Mouse (Mus musculus) small intestine, adult 2 months (tissue): ENCODE results near the gene Gucd1. TPM values are rescaled to one million over a fixed set of nuclear protein-coding genes. Genes with fewer than 3 reads are reported as not detected.
"Not testable (repeated sequence)": the region's sequence is repeated elsewhere in the genome, so short reads cannot be mapped to it uniquely, and the experiment has no call there.

Experiments used
- H3K27ac ChIP-seq: fragments of 200-500 bp; 2 replicates; pipeline ENCODE4 v1.5.1; 2012; ENCODE audit warnings: low read depth, low read length, control low read depth, inconsistent platforms; ENCODE audit not compliant: insufficient read depth
- H3K27me3 ChIP-seq: fragments of 200-500 bp; 2 replicates; pipeline ENCODE4 v1.6.1; 2012; ENCODE audit warnings: mild to moderate bottlenecking, moderate library complexity, low read length, inconsistent platforms; ENCODE audit not compliant: control insufficient read depth, insufficient read depth
- H3K36me3 ChIP-seq: fragments of 200-500 bp; 2 replicates; pipeline ENCODE4 v1.6.1; 2012; ENCODE audit warnings: mild to moderate bottlenecking, low read length, control low read depth, inconsistent platforms; ENCODE audit not compliant: control insufficient read depth, insufficient read depth
- H3K4me1 ChIP-seq: fragments of 200-500 bp; 2 replicates; pipeline ENCODE4 v1.6.1; 2012; ENCODE audit warnings: low read length, inconsistent platforms, mixed read lengths; ENCODE audit not compliant: control insufficient read depth, insufficient read depth, insufficient read length
- H3K4me3 ChIP-seq: fragments of 200-500 bp; 2 replicates; pipeline ENCODE4 v1.5.1; 2012; ENCODE audit warnings: low read depth, mild to moderate bottlenecking, control low read depth, inconsistent platforms, low read length, moderate library complexity
- CTCF ChIP-seq: fragments of 200-500 bp; IDR thresholded peaks from 2 replicates; pipeline ENCODE4 v1.5.1; 2012; ENCODE audit warnings: low read depth, mild to moderate bottlenecking, control low read depth, inconsistent platforms, low read length, moderate library complexity, mixed read lengths; ENCODE audit not compliant: insufficient replicate concordance, insufficient read length; ENCODE audit errors: extremely low read depth
- POLR2A ChIP-seq: fragments of 200-500 bp; IDR thresholded peaks from 2 replicates; pipeline ENCODE4 v1.6.1; 2012; ENCODE audit warnings: low read depth, mild to moderate bottlenecking, control low read depth, inconsistent platforms, low read length, moderate library complexity
- WGBS: fragments of 180-500 bp; shearing (Covaris S2); methylation state at CpG from one replicate; pipeline ENCODE4 v1.1.7; 2018; 5-methylcytosine and 5-hydroxymethylcytosine counted together
- polyA plus RNA-seq: library from polyadenylated mRNA; depleted of rRNA; stranded (reverse); fragments of >200 nt; gene quantifications from 2 replicates; pipeline ENCODE4 v1.2.3, GENCODE M21; 2012

The Gucd1 gene
- polyA plus RNA-seq, 1 experiment: 261 TPM

GRCm38 (mm10) chr10:75536123-75536522 is 18.4 kb upstream of the Gucd1 start:
- no peak overlapping the region for H3K4me3 ChIP-seq
- peaks cover 18% of the 10 kb centered on the region for H3K36me3 ChIP-seq
- TF ChIP-seq POLR2A: no peak
- TF ChIP-seq CTCF: no peak
- no peak overlapping the region for H3K27ac ChIP-seq
- H3K4me1 ChIP-seq: no peaks in the 10 kb centered on the region
- WGBS: 84% methylated on average over 5 of the region's 5 CpGs
- H3K27me3 ChIP-seq: no peaks in the 10 kb centered on the region

DNA sequence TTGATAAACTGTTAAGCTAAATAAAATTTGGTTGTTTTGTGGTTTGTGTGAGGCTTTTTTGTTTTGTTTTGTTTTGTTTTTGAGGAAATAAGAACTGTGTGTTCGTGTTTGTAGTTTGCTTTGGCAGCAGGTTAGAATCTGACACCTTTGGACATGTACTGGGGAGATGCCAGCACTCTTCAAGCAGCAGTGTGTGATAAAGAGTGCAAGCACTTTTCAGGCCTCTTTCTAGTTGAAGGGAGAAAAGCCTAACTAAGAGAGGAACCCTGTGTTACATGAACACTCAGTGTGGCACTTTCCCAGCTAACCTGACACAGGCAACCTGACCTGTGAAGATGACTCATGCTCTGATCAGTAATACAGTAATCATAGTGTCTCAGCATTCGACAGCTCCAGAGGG is 17.7 kb upstream of the Gucd1 start:
- no peaks in the 10 kb centered on the region for H3K27me3 ChIP-seq
- TF ChIP-seq CTCF (no peak), POLR2A (no peak)
- 67% methylated on average over 2 of the region's 2 CpGs for WGBS
- no peak overlapping the region for H3K4me3 ChIP-seq
- H3K36me3 ChIP-seq: peaks cover 18% of the 10 kb centered on the region
- H3K27ac ChIP-seq: no peak overlapping the region
- no peaks in the 10 kb centered on the region for H3K4me1 ChIP-seq

GRCm38 (mm10) chr10:75534934-75535333 is 17.2 kb upstream of the Gucd1 start:
- Histone ChIP-seq H3K27ac (no peak overlapping the region), H3K4me1 (no peaks in the 10 kb centered on the region), H3K27me3 (no peaks in the 10 kb centered on the region), H3K4me3 (no peak overlapping the region), H3K36me3 (peaks cover 18% of the 10 kb centered on the region)
- TF ChIP-seq POLR2A (no peak), CTCF (no peak)
- WGBS: 82% methylated on average over 8 of the region's 8 CpGs

- Histone ChIP-seq H3K27me3 (no peaks in the 10 kb centered on the region), H3K36me3 (peaks cover 20% of the 10 kb centered on the region), H3K27ac (no peak overlapping the region), H3K4me3 (no peak overlapping the region), H3K4me1 (no peaks in the 10 kb centered on the region)
- 89% methylated on average over 8 of the region's 8 CpGs for WGBS
- TF ChIP-seq CTCF (no peak), POLR2A (no peak)
These were observed 16.4 kb upstream of the Gucd1 start for GRCm38 (mm10) chr10:75534216-75534615.

DNA sequence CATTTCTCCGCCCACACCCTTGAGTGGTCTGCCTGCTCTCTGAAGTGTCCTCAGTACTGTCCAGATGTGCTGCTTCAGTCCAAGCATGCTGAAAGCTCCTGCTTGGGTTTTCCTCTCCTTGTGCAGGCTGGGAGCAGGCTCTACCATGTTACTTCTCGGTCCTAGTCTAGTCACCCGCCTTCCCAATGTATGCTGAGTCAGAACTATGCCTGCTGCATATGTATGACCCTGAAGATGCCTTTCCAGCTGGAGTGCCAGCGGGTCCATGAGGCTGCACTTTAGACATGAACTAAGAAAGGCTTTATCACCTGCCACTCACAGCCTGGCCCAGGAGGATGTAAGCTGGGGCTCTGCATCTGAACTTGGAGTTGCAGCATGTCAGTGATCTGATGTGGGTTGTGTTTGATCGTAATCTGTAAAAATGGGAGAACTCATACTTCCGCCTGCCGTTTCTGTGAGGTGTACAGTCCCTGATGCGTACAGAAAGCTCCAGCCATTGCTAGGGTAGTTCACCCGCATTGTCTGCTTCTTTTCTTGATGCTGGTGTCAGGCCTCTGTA is 13.8 kb upstream of the Gucd1 start:
- Histone ChIP-seq H3K27ac (no peak overlapping the region), H3K36me3 (peaks cover 20% of the 10 kb centered on the region), H3K4me1 (no peaks in the 10 kb centered on the region), H3K4me3 (no peak overlapping the region), H3K27me3 (no peaks in the 10 kb centered on the region)
- TF ChIP-seq CTCF: no peak
- TF ChIP-seq POLR2A: no peak
- WGBS: 87% methylated on average over 9 of the region's 9 CpGs

- peaks cover 21% of the 10 kb centered on the region for H3K36me3 ChIP-seq
- no peak overlapping the region for H3K27ac ChIP-seq
- H3K4me1 ChIP-seq: no peaks in the 10 kb centered on the region
- H3K27me3 ChIP-seq: no peaks in the 10 kb centered on the region
- no peak overlapping the region for H3K4me3 ChIP-seq
- TF ChIP-seq CTCF: no peak
- no peak for TF ChIP-seq POLR2A
- WGBS: 83% methylated on average over 2 of the region's 2 CpGs
These were observed 12.6 kb upstream of the Gucd1 start for GRCm38 (mm10) chr10:75530322-75530721.

- peaks cover 22% of the 10 kb centered on the region for H3K36me3 ChIP-seq
- H3K4me3 ChIP-seq, H3K27me3 ChIP-seq, H3K27ac ChIP-seq, H3K4me1 ChIP-seq: not testable (repeated sequence)
- 93% methylated on average over 9 of the region's 9 CpGs for WGBS
These were observed 7.7 kb upstream of the Gucd1 start for GRCm38 (mm10) chr10:75525450-75525849.

DNA sequence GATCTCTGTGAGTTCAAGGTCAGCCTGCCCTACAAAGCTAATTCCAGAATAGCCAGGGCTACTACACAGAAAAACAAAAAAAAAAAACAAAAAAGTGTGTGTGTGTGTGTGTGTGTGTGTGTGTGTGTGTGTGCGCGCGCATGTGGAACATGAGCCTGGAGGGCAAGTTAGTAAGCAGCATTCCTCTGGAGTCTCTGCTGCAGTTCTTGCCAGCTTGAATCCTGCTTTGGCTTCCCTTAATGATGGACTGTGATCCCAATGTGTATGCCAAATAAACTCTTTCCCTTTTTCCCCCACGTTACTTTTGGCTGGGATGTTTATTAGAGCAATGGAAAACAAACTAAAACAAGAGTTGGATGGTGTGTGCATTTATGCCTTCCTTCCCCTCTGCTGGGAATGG is 3.9 kb upstream of the Gucd1 start:
- H3K27me3 ChIP-seq: no peaks in the 10 kb centered on the region
- no peak overlapping the region for H3K27ac ChIP-seq
- 82% methylated on average over 4 of the region's 4 CpGs for WGBS
- TF ChIP-seq POLR2A (no peak), CTCF (no peak)
- no peak overlapping the region for H3K4me3 ChIP-seq
- H3K4me1 ChIP-seq: peaks cover 4% of the 10 kb centered on the region
- peaks cover 26% of the 10 kb centered on the region for H3K36me3 ChIP-seq
